In the genomic region with DNA sequence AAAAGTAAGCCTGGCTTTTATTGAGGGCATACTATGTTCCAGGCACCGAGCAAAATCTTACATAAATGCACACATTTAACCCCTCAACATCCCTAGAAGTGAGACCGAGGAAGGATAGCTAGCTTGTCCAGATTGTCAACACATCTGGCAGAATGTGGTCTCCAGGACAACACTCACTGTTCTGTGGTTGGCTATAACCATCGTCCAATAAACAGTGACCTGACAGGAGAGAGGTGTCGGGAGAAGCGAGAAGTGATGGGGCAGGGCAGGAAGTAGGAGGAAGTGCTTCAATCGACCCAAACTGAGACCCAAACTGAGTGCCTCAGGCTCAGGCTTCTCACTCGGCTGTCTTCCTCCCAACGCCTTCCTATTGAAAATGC, we compare ENCODE assay signal across 10 mouse cellular contexts.
DNase-seq lines count a peak whose midpoint lies in the region; ATAC-seq and TF ChIP-seq lines count a peak whose summit lies in the region.
"Had no signal": no experiment of that assay in that cellular context is flagged by ENCODE, and none has a peak within 500 bp of the region (broad histone marks: within the 10 kb centered on the region; RNA-seq: fewer than 3 reads in every experiment).

No protein-coding gene starts in this region.

- 0 out of 2 replicates have a peak overlapping the region, but pooled peaks have one; percentile 4 for H3K4me2 ChIP-seq in limb, embryonic 14.5 days (replicated peaks; ENCODE audit: low read depth, low read length, severe bottlenecking)

- no peaks in the 10 kb centered on the region for H3K9me3 ChIP-seq in limb, embryonic 14.5 days (ENCODE audit: control insufficient read depth, low read length)

- intact Hi-C loops in gastrocnemius, adult 2 months (cut with DNase I) = loop anchor here (5.0 kb wide), 1 partner anchor 68 kb away; no protein-coding TSS in a partner anchor

- WGBS in limb, embryonic 14.5 days = 58% methylated on average over 8 of the region's 8 CpGs

- no peaks in the 10 kb centered on the region for H3K27me3 ChIP-seq in limb, embryonic 14.5 days (ENCODE audit: control insufficient read depth, insufficient read depth, low read length)

- H3K36me3 ChIP-seq in limb, embryonic 14.5 days (ENCODE audit: control insufficient read depth, insufficient read depth, low read length) = no peaks in the 10 kb centered on the region

- H3K9ac ChIP-seq in limb, embryonic 14.5 days (ENCODE audit: low read depth, low read length, severe bottlenecking) = no peak overlapping the region

- ATAC-seq in limb, embryonic 14.5 days (ENCODE audit: low FRiP score, low read depth) = no peak
- peak; percentile 56 for ATAC-seq in neutrophil, adult 5-6 weeks (ENCODE audit: extremely low read depth, insufficient number of reproducible peaks, low FRiP score, poor library complexity, severe bottlenecking)
- ATAC-seq: forebrain, embryonic 14.5 days had no signal

- no peak for TF ChIP-seq CTCF in gastrocnemius, adult 2 months (IDR thresholded peaks at IDR 0.05)

- peak overlapping the region; percentile 81 for H3K27ac ChIP-seq in gastrocnemius, adult 2 months
- 0 out of 2 replicates have a peak overlapping the region, but pooled peaks have one; percentile 22 for H3K27ac ChIP-seq in limb, embryonic 14.5 days (replicated peaks; ENCODE audit: low read depth, low read length)

- TF ChIP-seq POLR2A in limb, embryonic 14.5 days (IDR thresholded peaks at IDR 0.05; ENCODE audit: borderline replicate concordance, extremely low read depth, insufficient read depth, insufficient read length) = no peak

- DNase-seq in gastrocnemius, adult 2 months = no peak
- no peak for DNase-seq in gastrocnemius, adult 8-10 months (ENCODE audit: low spot score in 2 of 2)
- DNase-seq in spleen, postnatal 36 days (ENCODE audit: low spot score in 2 of 2) = peak; percentile 31 to 47
- no peak for DNase-seq in spleen, postnatal 14 days (ENCODE audit: low spot score in 2 of 2)
- DNase-seq in limb, embryonic 14.5 days (ENCODE audit: low spot score) = no peak
- DNase-seq in layer of hippocampus, adult 8-10 months (ENCODE audit: low spot score in 2 of 2) = no peak
- no peak for DNase-seq in testis, postnatal 10 days (ENCODE audit: low spot score)
- DNase-seq: cerebellum, postnatal 14 days had no signal

- H3K4me1 ChIP-seq in limb, embryonic 14.5 days (ENCODE audit: control insufficient read depth, insufficient read depth, low read length) = peaks cover 10% of the 10 kb centered on the region; the same call in 1 of the 2 replicates

- no peak overlapping the region for H3K4me3 ChIP-seq in gastrocnemius, adult 2 months
- no peak overlapping the region for H3K4me3 ChIP-seq in limb, embryonic 14.5 days (replicated peaks; ENCODE audit: low read length)

Comparison
In these comparisons a context has a peak if more than half of its experiments do, and no peak if none do; other contexts are left out.
1. DNase-seq: peak in spleen, postnatal 36 days (2 of 2); none in gastrocnemius, adult 2 months (single experiment), gastrocnemius, adult 8-10 months (0 of 2), spleen, postnatal 14 days (0 of 2), limb, embryonic 14.5 days (single experiment), layer of hippocampus, adult 8-10 months (0 of 2) and testis, postnatal 10 days (single experiment).